Mouse (Mus musculus) splenic B cell, adult 2 months (primary cell): ENCODE measurements around the gene Rhbdl1.
A peak's percentile ranks its signal among the peaks of the same experiment; 100 is the strongest.
"Not testable (repeated sequence)": the region's sequence is repeated elsewhere in the genome, so short reads cannot be mapped to it uniquely, and the experiment has no call there.

Source experiments
- DNase-seq: peaks from one replicate; pipeline ENCODE4 v3.0.0-alpha.2; 2011; ENCODE audit warnings: low read depth, low spot score
- H3K27me3 ChIP-seq: 2 replicates; pipeline ENCODE4 v1.6.1; 2012; ENCODE audit warnings: mild to moderate bottlenecking, low read length, moderate library complexity, mixed read lengths; ENCODE audit not compliant: control insufficient read depth, poor library complexity, insufficient read depth, severe bottlenecking
- H3K36me3 ChIP-seq: 2 replicates; pipeline ENCODE4 v1.6.1; 2012; ENCODE audit warnings: mild to moderate bottlenecking, low read length, moderate library complexity, mixed read lengths; ENCODE audit not compliant: control insufficient read depth, poor library complexity, insufficient read depth, severe bottlenecking

Rhbdl1 gene

GRCm38 (mm10) chr17:25808789-25809605 is 28.1 kb downstream of the Rhbdl1 start, which contains the start of gene Fbxl16:
Gene Fbxl16 (plus strand): TSS chr17:25809085.
- Histone ChIP-seq H3K36me3 (no peaks in the 10 kb centered on the region), H3K27me3 (no peaks in the 10 kb centered on the region; the same call in 1 of the 2 replicates)
- peak; percentile 28 for DNase-seq

- H3K27me3 ChIP-seq, result no peaks in the 10 kb centered on the region; the same call in 1 of the 2 replicates
- no peak for DNase-seq
- H3K36me3 ChIP-seq, result no peaks in the 10 kb centered on the region
These were observed 29.1 kb downstream of the Rhbdl1 start for GRCm38 (mm10) chr17:25808028-25808427.

GRCm38 (mm10) chr17:25807452-25807851 is 29.6 kb downstream of the Rhbdl1 start:
- DNase-seq, H3K27me3 ChIP-seq, H3K36me3 ChIP-seq: not testable (repeated sequence)

GRCm38 (mm10) chr17:25806507-25806906 is 30.6 kb downstream of the Rhbdl1 start:
- no peaks in the 10 kb centered on the region; the same call in 1 of the 2 replicates for H3K27me3 ChIP-seq
- H3K36me3 ChIP-seq, result no peaks in the 10 kb centered on the region
- DNase-seq, result no peak

GRCm38 (mm10) chr17:25802825-25803517 is 34.1 kb downstream of the Rhbdl1 start:
- no peak for DNase-seq
- H3K27me3 ChIP-seq, result no peaks in the 10 kb centered on the region
- no peaks in the 10 kb centered on the region for H3K36me3 ChIP-seq

- Histone ChIP-seq H3K36me3 (no peaks in the 10 kb centered on the region), H3K27me3 (no peaks in the 10 kb centered on the region)
- DNase-seq, result peak; percentile 89
These were observed 36.1 kb downstream of the Rhbdl1 start for GRCm38 (mm10) chr17:25801029-25801428.

GRCm38 (mm10) chr17:25796951-25797369 is 40.1 kb downstream of the Rhbdl1 start, which contains the start of gene Metrn:
Gene Metrn (minus strand): TSS chr17:25797136.
- Histone ChIP-seq H3K27me3 (no peaks in the 10 kb centered on the region), H3K36me3 (no peaks in the 10 kb centered on the region)
- peak; percentile 81 for DNase-seq

- DNase-seq, result no peak
- H3K27me3 ChIP-seq, result no peaks in the 10 kb centered on the region
- no peaks in the 10 kb centered on the region for H3K36me3 ChIP-seq
These were observed 40.8 kb downstream of the Rhbdl1 start for GRCm38 (mm10) chr17:25796211-25796771.

GRCm38 (mm10) chr17:25795609-25796092 is 41.4 kb downstream of the Rhbdl1 start, which contains the start of gene AC134908.4:
Gene AC134908.4 (minus strand): TSS chr17:25795659.
- H3K27me3 ChIP-seq, result no peaks in the 10 kb centered on the region

GRCm38 (mm10) chr17:25794998-25795397 is 42.1 kb downstream of the Rhbdl1 start:
- H3K36me3 ChIP-seq, result no peaks in the 10 kb centered on the region
- no peak for DNase-seq
- H3K27me3 ChIP-seq, result no peaks in the 10 kb centered on the region

More at GRCm38 (mm10) chr17:25795609-25796092, 41.4 kb downstream of the Rhbdl1 start, which contains the start of gene AC134908.4:
- no peak for DNase-seq
- no peaks in the 10 kb centered on the region for H3K36me3 ChIP-seq

GRCm38 (mm10) chr17:25794197-25794596 is 42.9 kb downstream of the Rhbdl1 start:
- DNase-seq, result no peak
- Histone ChIP-seq H3K36me3 (peaks cover 3% of the 10 kb centered on the region; the same call in 1 of the 2 replicates), H3K27me3 (no peaks in the 10 kb centered on the region)

- Histone ChIP-seq H3K27me3 (no peaks in the 10 kb centered on the region), H3K36me3 (peaks cover 3% of the 10 kb centered on the region; the same call in 1 of the 2 replicates)
- DNase-seq, result peak; percentile 68
These were observed 44.5 kb downstream of the Rhbdl1 start, which contains the start of gene Fam173a for GRCm38 (mm10) chr17:25792615-25793014. Gene Fam173a (minus strand): TSS chr17:25792901.

- DNase-seq, result peak; percentile 86
- Histone ChIP-seq H3K36me3 (peaks cover 3% of the 10 kb centered on the region; the same call in 1 of the 2 replicates), H3K27me3 (no peaks in the 10 kb centered on the region)
These were observed 45.1 kb downstream of the Rhbdl1 start for GRCm38 (mm10) chr17:25791843-25792527.

GRCm38 (mm10) chr17:25791320-25791842 is 45.7 kb downstream of the Rhbdl1 start:
- Histone ChIP-seq H3K36me3 (peaks cover 3% of the 10 kb centered on the region; the same call in 1 of the 2 replicates), H3K27me3 (no peaks in the 10 kb centered on the region)
- no peak for DNase-seq
